Mouse (Mus musculus): ENCODE measurements around the gene Irf4.

DNA sequence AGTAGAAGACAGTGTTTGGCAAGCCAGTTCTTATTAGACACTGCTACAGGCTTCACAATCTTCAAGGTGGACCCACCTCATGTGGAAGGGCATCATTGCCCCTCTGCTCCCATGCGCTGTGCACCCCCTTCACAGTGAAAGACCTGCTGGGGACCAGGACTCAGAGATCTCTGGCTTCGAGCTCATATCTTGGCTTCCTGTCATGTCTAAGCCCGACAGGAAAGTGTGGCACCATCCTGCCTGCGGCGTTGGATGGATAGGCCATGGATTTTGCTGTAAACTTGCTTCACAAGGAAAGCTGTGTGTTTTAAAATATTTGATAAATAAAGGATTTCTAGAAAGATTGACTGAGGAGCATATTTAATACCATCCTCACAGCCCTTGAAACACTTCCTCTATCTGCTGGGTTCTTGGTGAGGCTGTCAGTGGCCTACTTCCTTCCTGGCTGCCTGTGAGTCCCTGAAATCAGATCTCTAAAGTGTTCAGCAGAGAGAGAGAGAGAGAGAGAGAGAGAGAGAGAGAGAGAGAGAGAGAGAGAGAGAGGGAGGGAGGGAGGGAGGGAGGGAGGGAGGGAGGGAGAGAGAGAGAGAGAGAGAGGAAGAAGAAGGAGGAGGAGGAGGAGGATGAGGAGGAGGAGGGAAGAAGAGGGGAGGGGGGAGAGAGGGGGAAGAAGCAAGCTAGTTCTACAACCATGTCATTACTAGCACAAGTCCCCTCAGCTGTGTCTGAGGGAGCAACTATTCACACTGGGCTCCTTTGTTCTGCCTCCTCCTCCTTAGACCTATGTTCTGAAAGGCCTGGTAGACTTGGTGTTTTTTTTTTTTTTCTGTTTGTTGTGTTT lies 17.8 kb downstream of the Irf4 start:
- no peak for TF ChIP-seq CTCF (IDR thresholded peaks at IDR 0.05; ENCODE audit: low read depth, low read length)
- TF ChIP-seq POLR2A (IDR thresholded peaks at IDR 0.05; ENCODE audit: extremely low read depth, insufficient read depth, low read length): no peak
